Mouse (Mus musculus): ENCODE results near the gene Acp2. TPM values are rescaled to one million over a fixed set of nuclear protein-coding genes. Genes with fewer than 3 reads are reported as not detected.

Acp2 gene
- polyA plus RNA-seq, 1 experiment from 2014 or later, result 16.2 TPM

GRCm38 (mm10) chr2:91202972-91203656 lies 429 bp downstream of the Acp2 start:
- H3K4me1 ChIP-seq (replicated peaks; ENCODE audit: control insufficient read depth, insufficient read depth, low read length), result 0 out of 2 replicates have a peak, but pooled peaks cover 3% of the 10 kb centered on the region
- H3K4me3 ChIP-seq (ENCODE audit: low read depth, low read length), result peak overlapping the region; percentile 68
- peak overlapping the region; percentile 74 for H3K9ac ChIP-seq (ENCODE audit: low read depth, low read length)
- 11% methylated on average over 20 of the region's 20 CpGs for WGBS
- peak overlapping the region; percentile 78; the same call in 1 of the 2 replicates for H3K27ac ChIP-seq (ENCODE audit: low read depth, low read length)
- H3K9me3 ChIP-seq (ENCODE audit: control insufficient read depth, low read length), result no peaks in the 10 kb centered on the region
- H3K4me2 ChIP-seq, result peak overlapping the region; percentile 83
- peaks cover 10% of the 10 kb centered on the region for H3K36me3 ChIP-seq (ENCODE audit: control insufficient read depth, insufficient read depth, low read length)
- ATAC-seq (replicated peaks; ENCODE audit: low FRiP score) (no peak), DNase-seq (ENCODE audit: low spot score) (no peak)
- no peaks in the 10 kb centered on the region for H3K27me3 ChIP-seq (replicated peaks; ENCODE audit: control insufficient read depth, insufficient read depth, low read length)

GRCm38 (mm10) chr2:91206254-91206775 lies 3.6 kb downstream of the Acp2 start:
- H3K27ac ChIP-seq (ENCODE audit: low read depth, low read length), result no peak overlapping the region

GRCm38 (mm10) chr2:91213311-91213710 lies 10.6 kb downstream of the Acp2 start:
- Histone ChIP-seq H3K4me3 (ENCODE audit: low read depth, low read length) (no peak overlapping the region), H3K36me3 (ENCODE audit: control insufficient read depth, insufficient read depth, low read length) (peaks cover 17% of the 10 kb centered on the region), H3K27ac (ENCODE audit: low read depth, low read length) (no peak overlapping the region), H3K4me2 (no peak overlapping the region), H3K27me3 (replicated peaks; ENCODE audit: control insufficient read depth, insufficient read depth, low read length) (no peaks in the 10 kb centered on the region), H3K4me1 (replicated peaks; ENCODE audit: control insufficient read depth, insufficient read depth, low read length) (no peaks in the 10 kb centered on the region; the same call in 1 of the 2 replicates), H3K9me3 (ENCODE audit: control insufficient read depth, low read length) (no peaks in the 10 kb centered on the region), H3K9ac (ENCODE audit: low read depth, low read length) (no peak overlapping the region)
- no peak for DNase-seq (ENCODE audit: low spot score)
- no peak for ATAC-seq (replicated peaks; ENCODE audit: low FRiP score)

More at GRCm38 (mm10) chr2:91206254-91206775, 3.6 kb downstream of the Acp2 start:
- Histone ChIP-seq H3K9me3 (ENCODE audit: control insufficient read depth, low read length) (no peaks in the 10 kb centered on the region), H3K36me3 (ENCODE audit: control insufficient read depth, insufficient read depth, low read length) (peaks cover 23% of the 10 kb centered on the region), H3K4me1 (replicated peaks; ENCODE audit: control insufficient read depth, insufficient read depth, low read length) (0 out of 2 replicates have a peak, but pooled peaks cover 3% of the 10 kb centered on the region), H3K4me3 (ENCODE audit: low read depth, low read length) (no peak overlapping the region), H3K9ac (ENCODE audit: low read depth, low read length) (no peak overlapping the region), H3K27me3 (replicated peaks; ENCODE audit: control insufficient read depth, insufficient read depth, low read length) (no peaks in the 10 kb centered on the region), H3K4me2 (no peak overlapping the region)
- ATAC-seq (replicated peaks; ENCODE audit: low FRiP score), result no peak
- WGBS, result 74% methylated on average over 9 of the region's 9 CpGs
- DNase-seq (ENCODE audit: low spot score), result no peak

- peaks cover 3% of the 10 kb centered on the region for H3K36me3 ChIP-seq (ENCODE audit: control insufficient read depth, insufficient read depth, low read length)
- WGBS, result 76% methylated on average over 4 of the region's 4 CpGs
- H3K9ac ChIP-seq (ENCODE audit: low read depth, low read length), result no peak overlapping the region
- H3K4me2 ChIP-seq, result no peak overlapping the region
- H3K27ac ChIP-seq (ENCODE audit: low read depth, low read length), result no peak overlapping the region
- no peaks in the 10 kb centered on the region for H3K9me3 ChIP-seq (ENCODE audit: control insufficient read depth, low read length)
- no peak for DNase-seq (ENCODE audit: low spot score)
- no peaks in the 10 kb centered on the region; the same call in 1 of the 2 replicates for H3K4me1 ChIP-seq (replicated peaks; ENCODE audit: control insufficient read depth, insufficient read depth, low read length)
- no peaks in the 10 kb centered on the region for H3K27me3 ChIP-seq (replicated peaks; ENCODE audit: control insufficient read depth, insufficient read depth, low read length)
- no peak for ATAC-seq (replicated peaks; ENCODE audit: low FRiP score)
- H3K4me3 ChIP-seq (ENCODE audit: low read depth, low read length), result no peak overlapping the region
Measured at GRCm38 (mm10) chr2:91217032-91217431, 14.3 kb downstream of the Acp2 start.

GRCm38 (mm10) chr2:91220501-91220900 lies 17.8 kb downstream of the Acp2 start:
- no peak for ATAC-seq (replicated peaks; ENCODE audit: low FRiP score)
- no peak for DNase-seq (ENCODE audit: low spot score)
- WGBS, result 93% methylated on average over 3 of the region's 3 CpGs
- Histone ChIP-seq H3K9me3 (ENCODE audit: control insufficient read depth, low read length) (no peaks in the 10 kb centered on the region), H3K4me3 (ENCODE audit: low read depth, low read length) (no peak overlapping the region), H3K36me3 (ENCODE audit: control insufficient read depth, insufficient read depth, low read length) (no peaks in the 10 kb centered on the region), H3K27ac (ENCODE audit: low read depth, low read length) (no peak overlapping the region), H3K4me2 (no peak overlapping the region), H3K27me3 (replicated peaks; ENCODE audit: control insufficient read depth, insufficient read depth, low read length) (no peaks in the 10 kb centered on the region), H3K9ac (ENCODE audit: low read depth, low read length) (no peak overlapping the region), H3K4me1 (replicated peaks; ENCODE audit: control insufficient read depth, insufficient read depth, low read length) (no peaks in the 10 kb centered on the region; the same call in 1 of the 2 replicates)

GRCm38 (mm10) chr2:91223614-91224013 lies 20.9 kb downstream of the Acp2 start:
- ATAC-seq (replicated peaks; ENCODE audit: low FRiP score) (no peak), DNase-seq (ENCODE audit: low spot score) (no peak)
- Histone ChIP-seq H3K36me3 (ENCODE audit: control insufficient read depth, insufficient read depth, low read length) (no peaks in the 10 kb centered on the region), H3K4me1 (replicated peaks; ENCODE audit: control insufficient read depth, insufficient read depth, low read length) (no peaks in the 10 kb centered on the region), H3K27ac (ENCODE audit: low read depth, low read length) (no peak overlapping the region), H3K9ac (ENCODE audit: low read depth, low read length) (no peak overlapping the region), H3K4me3 (ENCODE audit: low read depth, low read length) (no peak overlapping the region), H3K9me3 (ENCODE audit: control insufficient read depth, low read length) (no peaks in the 10 kb centered on the region), H3K27me3 (replicated peaks; ENCODE audit: control insufficient read depth, insufficient read depth, low read length) (no peaks in the 10 kb centered on the region), H3K4me2 (no peak overlapping the region)
- 81% methylated on average over 2 of the region's 2 CpGs for WGBS

GRCm38 (mm10) chr2:91229735-91230134 lies 27.1 kb downstream of the Acp2 start:
- Histone ChIP-seq H3K27ac (ENCODE audit: low read depth, low read length) (no peak overlapping the region), H3K4me1 (replicated peaks; ENCODE audit: control insufficient read depth, insufficient read depth, low read length) (no peaks in the 10 kb centered on the region), H3K4me2 (no peak overlapping the region), H3K9me3 (ENCODE audit: control insufficient read depth, low read length) (no peaks in the 10 kb centered on the region), H3K9ac (ENCODE audit: low read depth, low read length) (no peak overlapping the region), H3K36me3 (ENCODE audit: control insufficient read depth, insufficient read depth, low read length) (no peaks in the 10 kb centered on the region), H3K4me3 (ENCODE audit: low read depth, low read length) (no peak overlapping the region), H3K27me3 (replicated peaks; ENCODE audit: control insufficient read depth, insufficient read depth, low read length) (no peaks in the 10 kb centered on the region)
- WGBS, result 79% methylated on average over 2 of the region's 2 CpGs
- ATAC-seq (replicated peaks; ENCODE audit: low FRiP score), result no peak
- no peak for DNase-seq (ENCODE audit: low spot score)

- Histone ChIP-seq H3K9me3 (ENCODE audit: control insufficient read depth, low read length) (no peaks in the 10 kb centered on the region), H3K9ac (ENCODE audit: low read depth, low read length) (peak within 1 kb of the TSS; percentile 85), H3K4me1 (replicated peaks; ENCODE audit: control insufficient read depth, insufficient read depth, low read length) (peaks cover 4% of the 10 kb centered on the region), H3K36me3 (ENCODE audit: control insufficient read depth, insufficient read depth, low read length) (no peaks in the 10 kb centered on the region), H3K4me3 (ENCODE audit: low read depth, low read length) (peak within 1 kb of the TSS; percentile 78), H3K4me2 (peak within 1 kb of the TSS; percentile 97), H3K27me3 (replicated peaks; ENCODE audit: control insufficient read depth, insufficient read depth, low read length) (no peaks in the 10 kb centered on the region), H3K27ac (ENCODE audit: low read depth, low read length) (peak within 1 kb of the TSS; percentile 97)
- WGBS, result 2% methylated on average over 48 of the region's 48 CpGs
- ATAC-seq (replicated peaks; ENCODE audit: low FRiP score) (peak; percentile 99), DNase-seq (ENCODE audit: low spot score) (peak; percentile 97)
Measured at GRCm38 (mm10) chr2:91236601-91237510, 34.2 kb downstream of the Acp2 start, which contains the start of gene Ddb2. TSS of gene Ddb2 (minus strand) at chr2:91236982.
